20 mouse cellular contexts compared by ENCODE assay signal in the genomic region with DNA sequence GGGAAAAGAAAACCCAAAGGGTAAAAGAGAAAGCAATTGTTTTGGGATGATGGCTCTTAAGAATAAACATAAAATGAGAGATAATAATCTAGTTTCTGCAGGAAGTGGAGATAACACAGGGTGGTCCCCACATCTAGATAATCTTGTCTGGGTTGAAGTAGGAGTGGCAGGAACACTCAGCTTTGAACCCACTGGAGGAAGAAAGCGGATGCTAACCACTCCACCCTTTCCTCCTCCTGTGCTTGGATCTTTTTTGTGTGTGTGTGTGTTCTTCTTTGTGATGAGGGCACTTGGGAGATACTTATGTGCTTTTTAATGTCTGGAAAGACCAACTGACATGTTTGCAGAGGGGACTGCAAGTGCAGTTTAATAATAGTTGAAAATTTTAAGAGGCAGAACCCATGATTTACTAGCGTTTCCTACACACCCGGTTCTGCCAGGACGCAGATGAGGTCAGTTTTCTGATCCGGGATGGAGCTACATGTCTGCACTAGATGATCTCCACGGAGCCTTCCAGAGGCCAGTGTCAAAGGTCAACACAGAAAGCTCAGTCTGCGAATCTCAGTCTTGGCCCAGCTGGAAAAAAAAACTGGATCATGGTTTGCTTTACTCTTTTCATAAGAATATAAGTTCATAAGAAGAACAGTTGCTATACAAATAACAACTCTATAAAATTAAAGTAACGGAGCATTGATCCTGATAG.
DNase-seq lines count a peak whose midpoint lies in the region; ATAC-seq lines count a peak whose summit lies in the region.
"Had no signal": no experiment of that assay in that cellular context is flagged by ENCODE, and none has a peak within 500 bp of the region (broad histone marks: within the 10 kb centered on the region; RNA-seq: fewer than 3 reads in every experiment).

No protein-coding gene starts in this region.

- H3K4me3 ChIP-seq in kidney, embryonic 16.5 days (ENCODE audit: low read length): no peak overlapping the region
- H3K4me3 ChIP-seq: hindbrain, embryonic 13.5 days; megakaryocyte, embryonic 14.5 days; midbrain, embryonic 15.5 days; stomach, embryonic 15.5 days had no signal

- DNase-seq in adrenal gland, postnatal 36 days: peak; percentile 1 to 7
- no peak for DNase-seq in adrenal gland, postnatal 25 days
- peak; percentile 9 to 21 for DNase-seq in kidney, adult 8-10 months
- DNase-seq in kidney, postnatal 36 days: peak; percentile 38 to 54
- DNase-seq in lung, postnatal 36 days: peak; percentile 66
- no peak for DNase-seq in neural tube, embryonic 10.5 days (ENCODE audit: extremely low spot score, low spot score)
- no peak for DNase-seq in cerebellum, adult 8-10 months
- DNase-seq: cerebellum, adult 2 months; forebrain, postnatal 0 days; heart, postnatal 10 days; left cerebral cortex, postnatal 4 days; liver; thymus, adult 18-20 months had no signal

- no peaks in the 10 kb centered on the region for H3K9me3 ChIP-seq in kidney, embryonic 16.5 days (ENCODE audit: low read length)
- H3K9me3 ChIP-seq: G1E; hindbrain, embryonic 13.5 days; megakaryocyte, embryonic 14.5 days; midbrain, embryonic 15.5 days; stomach, embryonic 15.5 days had no signal

- no peak overlapping the region for H3K4me2 ChIP-seq in kidney, embryonic 16.5 days (replicated peaks; ENCODE audit: low read depth, low read length)
- H3K4me2 ChIP-seq: heart, embryonic 11.5 days; hindbrain, embryonic 13.5 days; midbrain, embryonic 15.5 days; stomach, embryonic 15.5 days had no signal

- WGBS in kidney, embryonic 16.5 days: 38% methylated on average over 8 of the region's 8 CpGs

- no peak overlapping the region for H3K9ac ChIP-seq in kidney, embryonic 16.5 days (replicated peaks; ENCODE audit: low read length)
- H3K9ac ChIP-seq: forebrain, postnatal 0 days; hindbrain, embryonic 13.5 days; midbrain, embryonic 15.5 days; stomach, embryonic 15.5 days had no signal

- H3K27me3 ChIP-seq in kidney, embryonic 16.5 days (ENCODE audit: insufficient read depth, low read length): no peaks in the 10 kb centered on the region
- H3K27me3 ChIP-seq: hindbrain, embryonic 13.5 days; megakaryocyte, embryonic 14.5 days; midbrain, embryonic 15.5 days; stomach, embryonic 15.5 days had no signal

- no peak for ATAC-seq in kidney, embryonic 16.5 days (ENCODE audit: low FRiP score, low TSS enrichment)
- ATAC-seq: forebrain, postnatal 0 days; midbrain, embryonic 15.5 days had no signal

- 0 out of 2 replicates have a peak, but pooled peaks cover 5% of the 10 kb centered on the region for H3K4me1 ChIP-seq in kidney, embryonic 16.5 days (ENCODE audit: insufficient read depth, low read length)
- H3K4me1 ChIP-seq: hindbrain, embryonic 13.5 days; midbrain, embryonic 15.5 days; stomach, embryonic 15.5 days had no signal

- H3K36me3 ChIP-seq in kidney, embryonic 16.5 days (ENCODE audit: insufficient read depth, low read length): no peaks in the 10 kb centered on the region
- H3K36me3 ChIP-seq: G1E; hindbrain, embryonic 13.5 days; midbrain, embryonic 15.5 days; stomach, embryonic 15.5 days had no signal

- H3K27ac ChIP-seq in kidney, embryonic 16.5 days (ENCODE audit: low read length): no peak overlapping the region
- H3K27ac ChIP-seq: hindbrain, embryonic 13.5 days; midbrain, embryonic 15.5 days; stomach, embryonic 15.5 days had no signal

Comparison
In these comparisons a context has a peak if more than half of its experiments do, and no peak if none do; other contexts are left out.
1. DNase-seq: peak in adrenal gland, postnatal 36 days (2 of 2), kidney, adult 8-10 months (2 of 2), kidney, postnatal 36 days (2 of 2) and lung, postnatal 36 days (single experiment); none in adrenal gland, postnatal 25 days (single experiment), neural tube, embryonic 10.5 days (single experiment) and cerebellum, adult 8-10 months (single experiment).